Mouse (Mus musculus) WW6 (cell line): ENCODE measurements at regions not wholly inside any gene's neighbourhood (a gene's known extent, or its start where the extent isn't known, plus 50 kb on each side); places are given as distances from the start of the nearest gene placed in this dataset.
A peak's percentile ranks its signal among the peaks of the same experiment; 100 is the strongest.

ENCODE experiments used
- DNase-seq: peaks from one replicate; pipeline ENCODE4 v3.0.0-alpha.2; 2013; ENCODE audit warnings: low read depth, low spot score

GRCm38 (mm10) chr19:59646231-59646630, 188.1 kb downstream of the Emx2 start:
- no peak for DNase-seq

- no peak for DNase-seq
Observed at GRCm38 (mm10) chr19:59646656-59647055, 188.5 kb downstream of the Emx2 start.

- DNase-seq, result no peak
Observed at GRCm38 (mm10) chr19:59649421-59649820, 191.2 kb downstream of the Emx2 start.

GRCm38 (mm10) chr19:59650611-59651329, 192.6 kb downstream of the Emx2 start:
- DNase-seq, result no peak

- no peak for DNase-seq
Observed at GRCm38 (mm10) chr19:59653631-59654367, 195.6 kb downstream of the Emx2 start.

- no peak for DNase-seq
Observed at GRCm38 (mm10) chr19:59655321-59655720, 197.1 kb downstream of the Emx2 start.

- DNase-seq, result no peak
Observed at GRCm38 (mm10) chr19:59669793-59670192, 211.6 kb downstream of the Emx2 start.

- DNase-seq, result no peak
Observed at GRCm38 (mm10) chr19:59673537-59673936, 215.4 kb downstream of the Emx2 start.

- no peak for DNase-seq
Observed at GRCm38 (mm10) chr19:59679191-59679590, 221.0 kb downstream of the Emx2 start.

GRCm38 (mm10) chr19:59680356-59680755, 222.2 kb downstream of the Emx2 start:
- DNase-seq, result no peak

GRCm38 (mm10) chr19:59684292-59684691, 226.1 kb downstream of the Emx2 start:
- DNase-seq, result no peak

GRCm38 (mm10) chr19:59685826-59686717, 227.9 kb downstream of the Emx2 start:
- no peak for DNase-seq

GRCm38 (mm10) chr19:59687206-59687605, 229.0 kb downstream of the Emx2 start:
- no peak for DNase-seq

GRCm38 (mm10) chr19:59687681-59688080, 229.5 kb downstream of the Emx2 start:
- DNase-seq, result no peak

- no peak for DNase-seq
Observed at GRCm38 (mm10) chr19:59691541-59692096, 233.4 kb downstream of the Emx2 start.

GRCm38 (mm10) chr19:59697628-59698027, 239.5 kb downstream of the Emx2 start:
- no peak for DNase-seq

GRCm38 (mm10) chr19:59700187-59700586, 242.0 kb downstream of the Emx2 start:
- DNase-seq, result no peak

GRCm38 (mm10) chr19:59707106-59707505, 236.3 kb downstream of the Rab11fip2 start:
- DNase-seq, result peak; percentile 22

GRCm38 (mm10) chr19:59709180-59709579, 234.3 kb downstream of the Rab11fip2 start:
- no peak for DNase-seq

GRCm38 (mm10) chr19:59715086-59715485, 228.4 kb downstream of the Rab11fip2 start:
- no peak for DNase-seq

GRCm38 (mm10) chr19:59717813-59718483, 225.5 kb downstream of the Rab11fip2 start:
- DNase-seq, result no peak
